Mouse (Mus musculus) megakaryocyte, embryonic 14.5 days (primary cell): ENCODE measurements around the gene Stam.

Experiments
- FLI1 ChIP-seq: IDR thresholded peaks from 2 replicates; pipeline ENCODE4 v1.6.1; 2012; ENCODE audit warnings: low read length, inconsistent platforms, mixed read lengths
- GATA1 ChIP-seq: IDR thresholded peaks from 3 replicates; pipeline ENCODE4 v1.6.1; 2012; ENCODE audit warnings: mixed read lengths, low read length, inconsistent platforms, borderline replicate concordance

DNA sequence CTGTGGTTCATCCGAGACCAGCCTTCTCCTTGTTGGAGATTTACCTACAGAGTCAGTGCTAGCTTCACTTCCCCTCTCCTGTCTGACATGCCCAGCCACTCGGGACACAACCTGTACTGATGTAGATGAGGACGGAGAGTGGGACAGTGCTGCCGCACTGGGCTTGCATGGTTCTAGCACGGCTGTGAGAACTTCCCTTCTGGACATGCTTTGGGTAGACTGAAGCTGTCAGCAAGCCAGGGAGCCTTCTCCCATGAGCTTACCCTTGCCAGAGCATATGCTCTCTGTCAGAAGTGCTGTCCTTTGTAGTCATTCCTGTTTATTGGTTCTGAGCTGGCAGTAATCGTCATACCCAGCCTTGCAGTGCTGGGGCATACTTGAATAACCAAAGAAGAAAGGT is 78.0 kb downstream of the Stam start:
- TF ChIP-seq GATA1 (no peak), FLI1 (no peak)
